Mouse (Mus musculus): ENCODE measurements around the gene Cacna1c. TPM values are rescaled to one million over a fixed set of nuclear protein-coding genes. Genes with fewer than 3 reads are reported as not detected.

Gene Cacna1c
- polyA plus RNA-seq, 1 experiment from 2014 or later, result 2.1 TPM

GRCm38 (mm10) chr6:119139561-119139960, 56.7 kb downstream of the Cacna1c start:
- POLR2A ChIA-PET, result no interaction called here
- in situ Hi-C loops (cut with MboI; ENCODE audit: low pct_unique_long_range_greater_than_20kb), result no loop called here
- CTCF ChIA-PET, result interaction anchor here (1.5 kb wide), 1 partner anchor 10 kb away, joined by 4 read pairs; no protein-coding TSS in a partner anchor
- peaks cover 4% of the 10 kb centered on the region for H3K27me3 ChIP-seq
- no peak for DNase-seq (ENCODE audit: low read depth, low spot score)
- ATAC-seq, result no peak
- no peak for TF ChIP-seq CTCF (IDR thresholded peaks at IDR 0.05)

DNA sequence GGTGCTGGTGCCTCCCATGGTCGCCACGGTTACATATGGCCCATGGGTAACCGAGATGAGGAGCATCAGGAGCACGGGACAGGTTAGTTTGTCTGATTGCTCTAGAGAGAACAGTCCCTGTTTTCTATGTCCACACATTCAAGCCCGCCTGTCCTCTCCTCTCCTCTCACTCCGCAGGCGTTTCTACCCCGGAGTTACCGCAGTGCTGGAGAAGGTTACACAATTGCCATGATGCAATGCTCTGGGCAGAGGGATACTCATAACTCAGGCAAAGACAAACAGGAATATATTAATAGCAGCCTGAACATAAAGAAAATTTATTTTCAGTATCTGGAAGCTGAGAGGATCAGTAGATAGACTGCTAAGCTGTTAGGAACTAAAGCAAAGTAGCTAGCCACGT, 58.5 kb downstream of the Cacna1c start:
- no peak for ATAC-seq
- ChIA-PET CTCF (no interaction called here), POLR2A (no interaction called here)
- peaks cover 4% of the 10 kb centered on the region for H3K27me3 ChIP-seq
- no peak for DNase-seq (ENCODE audit: low read depth, low spot score)
- in situ Hi-C loops (cut with MboI; ENCODE audit: low pct_unique_long_range_greater_than_20kb), result no loop called here
- TF ChIP-seq CTCF (IDR thresholded peaks at IDR 0.05), result no peak

- no peak for TF ChIP-seq CTCF (IDR thresholded peaks at IDR 0.05)
- ChIA-PET POLR2A (no interaction called here), CTCF (no interaction called here)
- peaks cover 3% of the 10 kb centered on the region for H3K27me3 ChIP-seq
- in situ Hi-C loops (cut with MboI; ENCODE audit: low pct_unique_long_range_greater_than_20kb), result no loop called here
- DNase-seq (ENCODE audit: low read depth, low spot score), result no peak
- no peak for ATAC-seq
These were observed 63.4 kb downstream of the Cacna1c start for GRCm38 (mm10) chr6:119132863-119133262.

GRCm38 (mm10) chr6:119132111-119132735, 64.0 kb downstream of the Cacna1c start:
- ATAC-seq, result no peak
- ChIA-PET CTCF (no interaction called here), POLR2A (no interaction called here)
- DNase-seq (ENCODE audit: low read depth, low spot score), result no peak
- H3K27me3 ChIP-seq, result no peaks in the 10 kb centered on the region
- no peak for TF ChIP-seq CTCF (IDR thresholded peaks at IDR 0.05)
- in situ Hi-C loops (cut with MboI; ENCODE audit: low pct_unique_long_range_greater_than_20kb), result no loop called here

- POLR2A ChIA-PET, result no interaction called here
- CTCF ChIA-PET, result interaction anchor here (0.7 to 1.5 kb wide), 3 partner anchors 9 to 484 kb away, joined by 3 to 4 read pairs (median 4); no protein-coding TSS in a partner anchor
- ATAC-seq, result no peak
- no peaks in the 10 kb centered on the region for H3K27me3 ChIP-seq
- TF ChIP-seq CTCF (IDR thresholded peaks at IDR 0.05), result peak; percentile 77
- in situ Hi-C loops (cut with MboI; ENCODE audit: low pct_unique_long_range_greater_than_20kb), result loop anchor here (5.0 kb wide), 1 partner anchor 223 kb away; no protein-coding TSS in a partner anchor
- no peak for DNase-seq (ENCODE audit: low read depth, low spot score)
These were observed 66.6 kb downstream of the Cacna1c start for GRCm38 (mm10) chr6:119129664-119130063.

DNA sequence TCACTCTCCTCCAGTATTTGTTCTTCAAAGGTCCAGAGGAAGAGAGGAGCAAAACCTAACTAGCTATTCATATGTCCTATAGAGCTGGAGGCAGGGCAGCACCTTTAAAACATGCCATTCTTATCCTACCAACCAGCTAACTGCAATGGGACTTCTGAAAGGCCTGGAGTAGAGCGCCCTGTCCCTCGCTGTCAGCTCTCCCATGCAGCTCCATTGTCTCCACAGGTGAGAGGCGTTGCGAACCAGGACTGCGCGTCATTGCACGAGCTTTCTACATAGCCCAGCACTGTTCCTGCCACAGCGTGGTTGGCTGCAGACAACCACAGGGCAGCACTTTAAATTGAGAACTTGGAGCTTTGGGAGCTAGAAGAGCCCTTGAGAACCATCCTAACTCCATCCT, 67.7 kb downstream of the Cacna1c start:
- ChIA-PET POLR2A (no interaction called here), CTCF (interaction anchor here (0.6 kb wide), 1 partner anchor 12 kb away, joined by 3 read pairs; no protein-coding TSS in a partner anchor)
- DNase-seq (ENCODE audit: low read depth, low spot score) (no peak), ATAC-seq (no peak)
- TF ChIP-seq CTCF (IDR thresholded peaks at IDR 0.05), result no peak
- in situ Hi-C loops (cut with MboI; ENCODE audit: low pct_unique_long_range_greater_than_20kb), result loop anchor here (5.0 kb wide), 1 partner anchor 224 kb away; no protein-coding TSS in a partner anchor
- no peaks in the 10 kb centered on the region for H3K27me3 ChIP-seq

GRCm38 (mm10) chr6:119128076-119128475, 68.1 kb downstream of the Cacna1c start:
- DNase-seq (ENCODE audit: low read depth, low spot score) (no peak), ATAC-seq (no peak)
- ChIA-PET POLR2A (no interaction called here), CTCF (interaction anchor here (0.6 kb wide), 1 partner anchor 11 kb away, joined by 3 read pairs; no protein-coding TSS in a partner anchor)
- in situ Hi-C loops (cut with MboI; ENCODE audit: low pct_unique_long_range_greater_than_20kb), result loop anchor here (5.0 kb wide), 1 partner anchor 224 kb away; no protein-coding TSS in a partner anchor
- no peaks in the 10 kb centered on the region for H3K27me3 ChIP-seq
- TF ChIP-seq CTCF (IDR thresholded peaks at IDR 0.05), result no peak

DNA sequence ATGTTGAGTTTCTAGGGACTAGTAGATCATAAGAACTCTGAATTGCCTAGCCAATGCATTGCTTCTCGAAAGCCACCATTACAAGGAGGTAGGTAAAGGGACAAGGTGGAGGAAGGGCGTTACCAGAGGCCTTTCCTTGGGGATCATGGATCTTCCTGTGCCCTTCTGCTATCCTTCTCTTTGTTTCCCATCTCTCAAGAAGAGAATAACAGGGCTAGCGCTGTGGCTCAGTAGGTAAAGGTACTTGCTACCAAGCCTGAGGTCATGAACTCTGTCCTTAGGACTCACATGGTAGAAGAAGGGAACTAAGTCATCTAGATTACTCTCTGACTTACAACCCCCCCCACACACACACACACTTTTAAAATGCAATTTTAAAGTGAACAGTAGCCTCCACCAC, 69.2 kb downstream of the Cacna1c start:
- DNase-seq (ENCODE audit: low read depth, low spot score) (no peak), ATAC-seq (no peak)
- no peaks in the 10 kb centered on the region for H3K27me3 ChIP-seq
- in situ Hi-C loops (cut with MboI; ENCODE audit: low pct_unique_long_range_greater_than_20kb), result loop anchor here (5.0 kb wide), 1 partner anchor 225 kb away; no protein-coding TSS in a partner anchor
- CTCF ChIA-PET, result no interaction called here
- POLR2A ChIA-PET, result no interaction called here
- no peak for TF ChIP-seq CTCF (IDR thresholded peaks at IDR 0.05)

GRCm38 (mm10) chr6:119118371-119118770, 77.8 kb downstream of the Cacna1c start:
- DNase-seq (ENCODE audit: low read depth, low spot score) (no peak), ATAC-seq (no peak)
- H3K27me3 ChIP-seq, result peaks cover 7% of the 10 kb centered on the region
- peak; percentile 27 for TF ChIP-seq CTCF (IDR thresholded peaks at IDR 0.05)
- ChIA-PET POLR2A (no interaction called here), CTCF (no interaction called here)
- in situ Hi-C loops (cut with MboI; ENCODE audit: low pct_unique_long_range_greater_than_20kb), result no loop called here

DNA sequence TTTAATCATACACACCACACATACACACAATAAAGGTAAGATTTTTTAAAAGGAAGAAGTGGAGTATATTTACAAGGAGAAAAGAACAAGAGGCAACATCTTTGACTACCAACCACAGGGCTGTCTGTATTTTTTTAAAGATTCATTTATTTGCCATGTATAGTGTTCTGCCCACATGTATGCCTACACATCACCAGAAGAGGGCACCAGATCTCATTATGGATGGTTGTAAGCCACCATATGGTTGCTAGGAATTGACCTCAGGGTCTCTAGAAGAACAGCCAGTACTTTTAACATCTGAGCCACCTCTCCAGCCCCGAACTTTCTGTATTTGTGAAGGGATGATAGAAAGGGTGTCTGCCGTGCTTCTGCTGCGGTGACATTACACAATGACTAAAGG, 79.9 kb downstream of the Cacna1c start:
- in situ Hi-C loops (cut with MboI; ENCODE audit: low pct_unique_long_range_greater_than_20kb), result no loop called here
- H3K27me3 ChIP-seq, result peaks cover 7% of the 10 kb centered on the region
- DNase-seq (ENCODE audit: low read depth, low spot score) (no peak), ATAC-seq (no peak)
- POLR2A ChIA-PET, result no interaction called here
- CTCF ChIA-PET, result interaction anchor here (1.2 kb wide), 1 partner anchor 12 kb away, joined by 3 read pairs; no protein-coding TSS in a partner anchor
- peak; percentile 49 for TF ChIP-seq CTCF (IDR thresholded peaks at IDR 0.05)

GRCm38 (mm10) chr6:119113362-119113761, 82.9 kb downstream of the Cacna1c start:
- CTCF ChIA-PET, result no interaction called here
- TF ChIP-seq CTCF (IDR thresholded peaks at IDR 0.05), result no peak
- ATAC-seq (no peak), DNase-seq (ENCODE audit: low read depth, low spot score) (no peak)
- in situ Hi-C loops (cut with MboI; ENCODE audit: low pct_unique_long_range_greater_than_20kb), result no loop called here
- POLR2A ChIA-PET, result no interaction called here
- peaks cover 7% of the 10 kb centered on the region for H3K27me3 ChIP-seq

Measured in Patski (cell line).